Mouse (Mus musculus): ENCODE measurements around the gene Meaf6.

Gene Meaf6

DNA sequence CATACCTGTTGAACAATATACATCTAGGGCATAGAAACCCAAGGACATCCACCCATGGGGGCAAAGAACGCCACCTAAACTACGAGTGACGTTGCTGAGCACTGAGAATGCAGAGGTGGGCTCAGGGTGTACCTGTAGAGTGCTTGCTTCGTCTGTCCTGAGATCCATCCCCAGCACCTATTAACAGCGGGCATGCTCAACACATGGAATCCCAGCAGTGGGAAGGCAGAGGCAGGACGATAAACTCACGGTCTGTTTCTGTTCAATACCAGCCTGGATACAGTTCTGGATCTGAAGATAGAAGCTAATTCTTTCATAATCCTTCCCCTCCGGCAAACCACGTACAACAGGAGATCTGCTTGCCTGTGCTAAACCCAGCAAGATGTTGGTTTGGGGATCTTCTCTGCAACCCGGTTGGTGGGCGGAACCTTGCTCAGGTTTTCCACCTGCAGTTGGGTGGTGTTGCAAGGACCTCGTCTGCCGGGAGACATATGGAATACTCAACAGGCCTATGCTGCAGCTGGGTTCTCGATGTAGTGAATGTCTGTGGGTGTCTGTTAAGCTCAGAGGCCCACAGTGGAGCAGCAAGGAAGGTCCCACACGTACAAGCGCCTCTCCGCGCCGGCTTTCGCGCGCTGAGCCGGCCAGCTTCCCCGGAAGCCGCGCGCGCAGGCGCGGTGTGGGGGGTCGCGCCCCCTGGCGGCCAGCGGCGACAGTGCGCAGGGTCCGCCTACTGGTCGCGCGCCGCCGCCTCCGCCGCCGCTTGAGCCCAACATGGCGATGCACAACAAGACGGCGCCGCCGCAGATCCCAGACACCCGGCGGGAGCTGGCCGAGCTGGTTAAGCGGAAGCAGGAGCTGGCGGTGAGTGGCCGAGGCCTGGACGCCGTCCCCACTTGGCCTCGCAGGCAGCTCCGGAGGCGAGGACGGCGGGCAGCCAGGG is at the start of gene Meaf6:
Meaf6 (plus strand) TSS at position 732 of the 943 bp plus-strand sequence.
- peak; percentile 96 for DNase-seq

DNA sequence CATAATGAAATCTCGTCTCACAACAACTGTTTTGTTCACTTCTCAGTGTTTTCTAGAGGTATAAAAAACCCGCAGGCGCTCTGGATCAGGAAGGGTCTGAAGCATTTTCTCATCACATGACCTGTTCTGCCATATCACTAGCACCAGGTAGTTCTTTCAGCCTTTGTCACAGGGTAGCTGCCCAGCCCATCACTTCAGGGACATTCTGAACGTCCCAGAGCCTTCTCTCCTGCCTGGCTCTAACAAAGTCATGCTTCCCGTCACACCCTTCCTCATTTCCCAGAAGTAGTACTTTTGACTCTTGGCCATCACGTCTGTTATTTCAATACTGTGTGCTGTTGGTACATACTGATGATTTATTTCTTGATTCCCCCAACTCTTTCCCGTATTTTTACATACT is 40.5 kb upstream of the Meaf6 start:
- no peak for DNase-seq

DNA sequence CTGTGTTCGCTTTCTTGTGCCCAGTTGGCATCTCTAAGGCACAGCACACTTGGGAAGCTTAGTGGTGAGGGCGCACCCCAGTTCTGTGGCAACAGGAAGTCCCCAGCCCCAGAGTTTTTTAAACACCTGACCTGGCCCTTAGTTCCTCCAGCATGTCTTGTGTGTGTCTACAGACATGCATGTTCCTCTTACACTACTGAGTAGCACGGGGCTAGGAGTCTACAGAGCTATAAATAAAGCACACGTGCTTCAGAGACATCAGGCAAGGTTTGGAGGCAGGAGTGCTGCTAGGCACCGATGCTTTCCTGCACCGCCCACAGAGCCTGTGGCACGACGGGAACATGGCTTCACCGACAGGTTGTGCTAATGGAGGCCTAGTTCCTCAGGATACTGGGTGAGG is 29.5 kb upstream of the Meaf6 start:
- no peak for DNase-seq

DNA sequence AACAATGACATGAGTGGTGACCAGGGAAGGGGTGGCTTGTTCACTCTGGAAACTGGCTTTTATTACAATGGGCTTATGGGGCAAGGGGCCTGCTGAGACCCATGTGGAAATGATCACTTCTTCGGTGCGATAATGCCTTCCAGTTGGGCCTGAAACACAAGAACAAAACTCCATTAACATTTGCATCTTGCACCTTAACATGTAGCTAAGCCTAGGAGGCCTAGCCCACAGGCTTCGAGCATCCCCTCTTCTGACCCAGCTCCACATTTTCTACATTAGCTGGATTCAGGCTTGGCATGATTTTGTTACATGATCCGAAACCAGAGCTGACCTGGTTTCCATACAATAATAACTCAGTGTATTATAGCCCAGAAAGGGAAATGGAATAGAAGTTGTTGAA is 28.5 kb upstream of the Meaf6 start:
- DNase-seq = no peak

DNA sequence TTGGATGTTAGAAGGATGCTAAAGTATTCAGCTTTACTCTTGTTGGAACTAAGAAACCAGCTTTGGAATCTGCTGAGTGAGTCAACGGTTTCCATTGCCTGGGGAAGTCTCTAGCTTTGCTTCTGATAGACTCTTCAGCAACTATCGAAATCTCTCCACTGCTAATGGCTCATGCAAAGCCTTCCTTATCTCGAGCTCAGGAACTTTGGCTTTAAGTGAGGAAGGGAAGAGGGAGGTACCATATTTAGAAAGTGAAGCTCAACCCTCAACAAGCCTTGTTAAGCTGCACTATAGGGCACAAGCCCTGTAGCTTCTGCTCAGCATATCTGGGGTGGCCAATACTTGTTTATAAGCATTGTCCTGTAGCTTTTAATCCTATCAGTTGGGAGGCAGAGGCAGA is 27.7 kb upstream of the Meaf6 start:
- no peak for DNase-seq

DNA sequence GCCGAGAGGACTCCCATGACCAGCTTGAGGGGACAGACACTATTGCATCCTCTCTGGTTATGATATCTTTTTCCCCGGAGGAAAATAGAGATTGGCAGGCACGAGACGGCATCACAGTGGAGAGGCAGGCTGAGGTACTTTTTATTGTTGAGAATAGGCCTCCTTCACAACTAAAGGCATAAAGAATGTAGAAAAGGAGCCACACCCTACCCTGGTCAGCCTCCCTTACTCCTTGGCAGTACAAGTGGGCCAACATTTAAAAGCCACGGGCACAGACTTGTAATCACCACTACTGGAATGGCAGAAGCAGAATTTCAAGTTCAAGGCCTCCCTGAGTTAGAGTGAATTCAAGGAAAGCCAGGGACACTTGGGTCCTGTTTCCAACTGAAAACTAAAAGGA is 26.9 kb upstream of the Meaf6 start:
- DNase-seq = no peak

DNA sequence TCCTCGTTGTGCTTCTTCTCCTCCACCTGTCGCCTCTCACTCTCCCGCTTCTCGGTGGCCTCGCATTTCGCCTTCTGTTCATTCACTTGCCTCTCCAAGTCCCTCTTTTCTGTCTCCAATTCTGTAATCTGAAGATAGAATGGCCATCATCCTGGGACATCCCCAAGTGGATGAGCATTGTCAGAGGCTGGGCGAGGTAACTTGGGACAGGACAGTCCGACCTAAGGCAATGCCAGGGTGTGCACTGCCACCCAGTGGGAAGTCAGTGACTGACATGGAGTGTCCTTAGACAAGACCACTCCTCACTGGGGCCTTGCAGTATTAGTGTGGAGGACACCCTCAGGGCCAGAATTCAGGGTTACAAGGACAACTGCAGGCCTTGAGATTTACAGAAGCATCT is 25.9 kb upstream of the Meaf6 start:
- peak; percentile 48 for DNase-seq

DNA sequence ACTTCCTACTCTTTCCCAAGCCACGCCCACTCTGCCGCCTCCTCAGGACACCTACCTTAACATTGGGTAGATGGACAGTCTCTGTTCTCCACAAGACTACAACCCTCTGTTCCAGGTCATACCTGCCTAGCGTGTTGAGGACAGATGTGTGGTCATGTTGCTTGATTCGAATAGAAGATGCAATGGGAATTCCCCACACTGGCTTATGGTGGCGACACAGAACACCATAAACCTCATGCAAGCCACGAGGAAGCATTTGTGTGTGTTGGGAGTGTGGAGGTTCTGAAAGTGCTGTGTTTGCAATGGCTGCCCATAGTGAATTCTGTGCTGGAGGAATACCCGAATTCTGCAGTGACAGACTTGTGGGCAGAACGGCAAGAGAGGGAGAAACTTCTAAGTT is 21.1 kb upstream of the Meaf6 start:
- no peak for DNase-seq

DNA sequence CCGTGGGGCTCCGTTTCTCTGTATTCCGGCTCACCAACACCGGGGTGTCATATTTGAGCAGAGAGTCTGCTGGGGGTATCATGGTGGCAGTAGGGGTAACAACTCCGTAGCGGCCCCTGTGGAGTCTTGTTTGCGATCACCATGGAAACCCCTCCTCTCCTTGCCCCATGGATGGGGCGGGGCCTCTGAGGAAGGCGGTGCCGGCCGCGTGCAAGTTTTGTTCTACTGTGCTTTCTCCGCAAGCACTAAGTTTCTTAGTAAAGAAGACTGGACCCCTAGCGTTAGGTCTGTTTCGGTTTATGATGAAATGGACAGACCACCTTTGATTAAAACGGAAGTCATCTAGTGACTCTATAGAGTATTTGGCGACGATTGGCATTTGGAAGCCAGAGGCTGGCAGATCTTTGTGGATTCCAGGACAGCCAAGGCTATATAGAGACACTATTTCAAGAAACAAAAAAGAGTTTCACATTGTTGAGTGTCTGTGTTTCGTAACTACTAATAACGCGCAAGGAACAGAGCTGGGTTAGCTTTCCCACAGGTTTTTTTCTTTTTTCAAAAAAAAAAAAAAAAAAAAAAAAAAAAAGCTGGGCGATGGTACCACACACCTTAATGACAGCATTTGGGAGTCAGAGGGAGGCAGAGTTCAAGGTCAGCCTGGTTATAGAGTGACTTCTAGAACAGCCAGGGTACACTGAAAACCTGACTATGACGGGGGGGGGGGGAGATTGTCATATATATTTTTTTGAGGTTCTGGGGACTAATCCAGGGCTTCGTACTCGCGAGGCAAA is 19.2 kb upstream of the Meaf6 start, which contains the start of gene Dnali1:
Dnali1 (minus strand) TSS at position 187 of the 791 bp plus-strand sequence.
- DNase-seq = peak; percentile 65

DNA sequence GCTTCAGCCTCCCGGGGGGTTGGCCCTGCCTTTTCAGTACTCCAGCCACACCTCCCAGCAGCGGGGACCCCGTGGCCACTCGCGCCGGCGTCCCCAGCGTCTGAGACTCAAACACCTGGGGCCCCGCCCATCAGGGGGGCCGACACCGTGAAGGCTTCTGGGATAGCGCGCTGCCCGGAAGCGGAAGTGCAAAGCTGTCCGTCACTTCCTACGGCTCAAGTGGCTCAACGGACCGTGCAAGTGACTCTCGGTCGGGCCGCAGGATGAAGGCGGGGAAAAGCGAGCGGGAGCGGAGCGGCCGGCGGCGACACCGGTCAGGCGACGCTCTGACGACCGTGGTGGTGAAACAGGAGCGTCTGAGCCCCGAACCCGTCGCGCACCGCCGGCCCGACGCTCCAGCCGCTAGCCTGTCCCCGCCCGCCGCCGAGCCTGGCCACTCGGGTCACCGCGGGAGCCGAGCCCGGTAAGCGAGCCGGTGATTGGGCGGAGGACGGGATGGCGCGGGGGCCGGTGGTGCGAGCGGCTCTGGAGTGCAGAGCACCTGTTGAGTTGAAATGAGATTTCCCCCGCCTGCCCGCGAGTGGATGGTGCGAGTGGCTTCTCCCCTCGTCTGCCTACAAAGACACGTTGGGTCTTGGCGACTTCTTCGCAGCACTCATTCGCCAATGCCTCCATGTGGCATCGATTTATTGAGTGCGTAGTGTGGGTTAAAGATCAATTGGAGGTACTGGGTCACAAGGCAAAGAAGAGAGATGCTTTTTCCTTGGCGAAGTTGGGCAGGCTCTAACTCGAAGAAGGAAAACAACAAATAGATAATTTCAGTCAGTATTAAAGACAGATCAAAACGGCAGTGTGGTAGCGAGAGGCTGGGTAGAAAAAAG is 18.2 kb upstream of the Meaf6 start, which contains the start of gene Snip1:
Snip1 (plus strand) TSS at position 183 of the 881 bp plus-strand sequence.
- DNase-seq = peak; percentile 93

DNA sequence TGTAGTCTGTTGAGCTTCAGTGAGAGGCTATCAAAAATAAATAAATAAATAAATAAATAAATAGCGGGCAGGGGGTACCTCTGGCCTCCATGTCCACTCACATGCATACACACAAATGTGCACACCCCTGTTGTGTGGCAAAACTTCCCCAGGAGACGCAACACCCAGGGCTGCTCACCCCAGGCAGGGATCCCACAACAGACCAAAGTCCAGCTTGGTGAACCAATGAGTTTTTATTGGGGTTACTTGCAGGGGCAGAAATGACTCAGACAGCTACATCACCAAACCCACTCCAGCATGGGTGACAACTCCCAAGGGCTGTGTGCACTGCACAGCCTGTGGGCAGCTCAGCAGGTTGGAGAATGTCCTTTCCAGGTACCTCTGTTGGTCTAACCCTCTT is 7.2 kb upstream of the Meaf6 start:
- DNase-seq = no peak

DNA sequence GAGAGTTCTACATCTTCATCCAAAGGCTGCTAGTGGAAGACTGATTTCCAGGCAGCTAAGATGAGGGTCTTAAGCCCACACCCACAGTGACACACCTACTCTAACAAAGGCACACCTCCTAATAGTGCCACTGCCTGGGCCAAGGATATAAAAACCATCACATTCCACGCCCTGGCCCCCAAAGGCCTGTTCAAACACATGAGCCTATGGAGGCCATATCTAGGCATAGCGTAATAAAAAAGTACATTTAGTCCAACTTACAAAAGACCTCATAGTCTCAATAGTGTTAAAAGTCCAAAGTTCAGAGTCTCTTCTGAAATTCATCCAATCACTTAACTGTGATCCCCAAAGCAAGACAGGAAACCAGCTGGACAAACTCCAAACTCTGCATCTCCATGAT is 6.2 kb upstream of the Meaf6 start:
- no peak for DNase-seq

DNA sequence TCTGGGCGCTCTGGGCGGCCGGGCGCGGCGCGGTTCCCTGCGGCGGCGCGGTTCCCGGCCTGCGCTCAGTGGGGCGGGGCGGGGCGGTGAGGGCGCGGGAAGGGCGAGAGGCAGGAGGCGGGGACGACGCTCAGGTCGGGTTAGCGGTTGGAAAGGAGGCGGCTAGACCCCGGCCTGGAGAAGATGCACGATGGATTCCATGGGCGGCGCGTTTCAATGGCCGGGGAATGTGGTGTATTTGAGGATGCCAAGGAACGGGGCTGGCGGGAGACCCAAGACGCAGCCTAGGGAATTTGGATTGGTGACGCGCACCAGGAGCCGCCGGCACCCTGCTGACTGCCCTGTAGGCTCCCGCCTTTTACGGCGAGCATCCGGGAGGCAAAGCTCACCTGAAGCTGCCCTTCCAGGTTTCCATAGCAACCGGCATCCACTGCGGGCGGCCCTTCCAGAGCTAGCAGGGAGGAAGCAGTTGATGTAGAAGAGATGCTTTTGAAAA is 460 bp downstream of the Meaf6 start:
- peak; percentile 55 for DNase-seq

DNA sequence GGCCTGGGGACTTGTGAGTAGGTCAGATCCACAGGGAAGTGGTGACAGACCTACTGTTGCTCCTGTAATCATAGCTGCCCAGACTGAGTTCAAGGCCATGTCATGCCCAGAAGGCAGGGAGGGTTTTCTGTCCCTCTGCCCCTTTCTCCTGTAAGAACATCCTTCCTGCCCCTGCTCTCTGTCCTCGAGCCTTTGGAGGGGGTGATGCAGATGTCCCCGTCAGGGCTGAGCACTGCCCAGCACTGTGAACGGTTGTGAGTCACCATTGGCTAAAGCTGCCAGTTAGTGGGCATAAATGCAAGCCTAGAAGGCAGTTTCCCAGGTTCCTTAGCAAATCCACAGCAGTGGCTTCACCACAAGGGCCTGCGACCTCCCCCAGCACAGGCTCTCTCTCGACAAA is 8.1 kb downstream of the Meaf6 start:
- no peak for DNase-seq

DNA sequence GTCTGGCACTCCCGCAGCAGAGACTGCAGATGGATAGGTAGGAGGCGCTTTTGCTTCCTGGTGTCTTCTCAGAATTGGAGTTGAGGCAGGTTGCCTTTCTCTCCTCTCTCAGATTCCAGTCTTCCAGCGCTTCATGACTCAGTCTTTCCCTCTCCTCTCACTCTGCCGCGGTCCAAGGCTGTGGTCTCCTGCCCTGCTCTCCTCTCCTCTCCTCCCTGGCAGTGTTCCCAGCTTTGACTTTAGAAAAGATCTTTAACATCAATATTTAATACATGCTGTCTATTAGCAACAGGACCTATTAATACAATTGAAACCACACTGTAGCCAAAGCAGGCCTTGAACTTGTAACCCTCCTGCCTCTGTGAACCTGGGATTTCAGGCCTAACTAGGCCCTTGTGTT is 11.1 kb downstream of the Meaf6 start:
- DNase-seq = no peak

DNA sequence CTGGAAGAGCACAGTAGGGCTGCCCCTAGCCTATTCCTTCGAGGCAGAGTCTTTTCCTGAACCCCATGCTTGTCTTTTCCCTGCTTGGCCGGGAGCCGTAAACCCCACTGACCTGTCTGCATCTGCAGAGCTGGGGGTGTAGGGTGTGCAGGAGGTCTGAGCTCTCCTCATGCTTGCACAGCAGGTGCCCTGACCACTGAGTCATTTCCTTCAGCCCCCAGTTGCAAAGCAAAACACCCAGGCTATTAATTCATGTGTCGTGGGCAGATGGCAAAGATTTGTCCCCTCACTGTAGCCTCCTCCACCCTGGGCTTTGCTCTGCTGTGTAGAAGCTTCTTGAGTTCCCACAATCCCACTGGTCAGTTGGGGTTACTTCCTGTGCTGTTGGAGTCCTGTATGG is 12.5 kb downstream of the Meaf6 start:
- DNase-seq = no peak

DNA sequence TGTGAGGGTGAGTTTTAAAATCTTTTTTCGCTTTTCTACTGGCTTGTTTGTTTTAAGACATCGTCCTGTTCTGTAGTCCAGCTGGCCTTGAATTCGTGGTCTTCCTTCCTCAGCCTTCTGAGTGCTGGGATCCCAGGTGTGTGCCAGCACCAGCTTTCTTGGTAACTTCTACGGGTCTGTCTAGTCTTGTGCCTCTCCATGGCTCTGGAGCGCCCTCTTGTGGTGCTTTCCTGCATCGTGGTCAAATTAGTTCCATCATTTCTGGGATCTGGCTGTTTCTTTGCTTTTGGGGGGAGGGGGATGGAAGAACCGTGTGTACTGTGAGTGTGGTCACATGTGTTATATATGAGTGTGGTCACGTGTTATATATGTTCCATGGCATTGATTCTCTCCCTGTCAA is 14.5 kb downstream of the Meaf6 start:
- DNase-seq = peak; percentile 83

DNA sequence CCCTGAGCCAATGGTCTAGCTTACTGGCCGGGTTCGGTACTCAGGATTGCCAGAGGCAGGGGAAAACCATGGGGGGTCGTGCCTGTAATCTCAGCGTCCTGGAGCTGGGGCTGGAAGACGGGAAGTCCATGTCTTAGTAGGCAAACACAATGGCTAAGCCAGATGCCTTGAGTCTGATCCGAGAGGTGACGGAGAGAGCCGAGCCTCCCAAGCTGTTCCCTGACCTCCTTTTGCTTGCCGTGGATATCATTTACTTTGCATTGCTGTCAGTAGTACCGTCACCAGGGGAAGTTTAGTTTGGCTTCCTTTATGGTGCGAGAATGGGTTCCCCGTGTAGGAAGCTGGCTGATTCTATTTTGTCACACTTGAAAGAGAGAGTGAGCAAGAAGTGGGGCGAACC is 16.4 kb downstream of the Meaf6 start:
- DNase-seq = no peak

DNA sequence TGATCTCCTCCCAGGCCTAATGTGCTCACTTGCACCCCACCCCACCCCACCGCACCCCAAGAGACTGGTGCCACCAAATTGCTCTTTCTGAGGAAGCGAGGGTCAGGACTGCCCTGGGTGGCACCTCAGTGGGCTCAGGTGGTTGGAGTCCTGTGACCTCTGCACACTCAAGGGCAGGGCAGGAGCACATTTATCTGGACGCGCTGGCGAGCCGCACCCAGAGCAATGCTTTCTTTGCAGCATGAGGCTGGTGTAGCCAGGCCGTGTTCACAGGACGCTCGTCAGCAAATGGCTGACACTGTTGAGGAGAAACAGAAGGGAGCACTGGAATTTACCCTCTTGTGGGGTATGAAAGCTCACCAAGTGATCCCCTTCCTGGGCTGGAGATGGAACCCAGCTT is 20.4 kb downstream of the Meaf6 start:
- DNase-seq = no peak

DNA sequence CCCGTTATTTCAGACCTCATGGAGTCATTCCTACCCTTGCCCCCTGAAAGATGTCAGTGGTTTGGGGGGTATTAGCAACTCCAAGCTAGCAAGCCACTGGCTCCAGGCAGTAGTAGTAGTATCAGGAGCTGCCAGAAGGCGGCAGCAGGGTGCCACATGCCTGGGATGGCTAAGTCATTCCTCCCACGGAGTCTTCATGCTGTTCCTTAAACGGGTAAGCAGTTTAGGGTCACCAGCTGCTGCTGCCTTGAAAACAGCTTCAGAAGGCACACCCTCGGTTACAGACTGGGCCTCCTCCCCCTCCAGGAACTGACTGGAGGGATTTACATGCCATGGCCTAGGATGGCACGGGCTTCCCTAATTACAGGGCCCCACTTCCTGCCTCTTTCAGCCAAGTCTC is 29.7 kb downstream of the Meaf6 start:
- peak; percentile 88 for DNase-seq

DNA sequence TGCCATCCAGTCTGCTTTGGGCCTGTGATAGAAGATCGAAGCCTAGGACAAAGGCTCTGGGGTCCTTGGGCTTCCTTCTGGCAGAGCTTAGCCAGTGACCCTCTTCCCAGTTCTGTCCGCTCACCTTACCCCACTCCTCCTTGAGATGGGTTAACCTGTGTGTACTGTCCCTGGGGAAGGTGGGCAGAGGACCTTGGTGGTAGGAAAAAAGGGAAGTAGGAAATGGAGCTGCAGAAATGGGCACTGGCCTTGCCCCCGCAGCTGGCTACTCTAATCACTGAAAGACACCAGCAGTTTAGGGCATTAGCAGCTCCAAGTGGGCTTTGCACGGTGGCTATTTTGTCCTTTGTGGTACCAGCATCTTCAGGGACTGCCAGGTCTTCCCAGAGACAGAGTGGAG is 30.1 kb downstream of the Meaf6 start:
- peak; percentile 6 for DNase-seq

DNA sequence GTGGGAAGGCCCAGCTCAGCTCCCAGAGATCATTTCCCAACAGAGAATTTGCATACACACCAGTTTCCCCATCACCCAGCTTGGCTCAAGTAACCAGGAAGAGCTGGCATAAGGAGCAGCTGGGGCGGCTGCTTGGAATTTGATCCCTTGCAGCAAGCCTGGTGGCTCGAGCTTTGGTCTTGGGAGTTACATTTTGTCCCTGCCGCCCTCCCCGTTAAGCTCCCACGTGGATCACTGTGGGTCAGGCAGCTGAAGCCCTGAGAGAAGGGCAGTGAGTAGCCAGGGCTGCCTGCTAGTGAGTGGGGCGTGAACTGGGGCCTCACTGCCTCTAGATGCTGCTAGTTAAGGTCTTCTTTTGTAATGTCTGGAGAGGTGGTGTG is 30.8 kb downstream of the Meaf6 start:
- DNase-seq = peak; percentile 6

Measured in thymus, postnatal 25 days (tissue).